Mouse (Mus musculus) erythroid progenitor cell, adult 5-6 weeks (primary cell): Measurements from ENCODE around the gene Hist1h4d. TPM values are rescaled to one million over a fixed set of nuclear protein-coding genes. Genes with fewer than 3 reads are reported as not detected.
A peak's percentile ranks its signal among the peaks of the same experiment; 100 is the strongest.
"Not testable (repeated sequence)": the region's sequence is repeated elsewhere in the genome, so short reads cannot be mapped to it uniquely, and the experiment has no call there.

ENCODE experiments used
- ATAC-seq: replicated peaks from 2 replicates; pipeline ENCODE4 v1.8.0; 2016; ENCODE audit warnings: moderate number of reproducible peaks, mild to moderate bottlenecking, moderate TSS enrichment, inconsistent platforms; ENCODE audit not compliant: poor library complexity, low FRiP score, severe bottlenecking
- total RNA-seq, 2 experiments: library from RNA; stranded (forward) in 1 of 2; stranded (reverse) in 1 of 2; fragments of 150-400 nt in 1 of 2; fragments of 186-747, 209-891 nt in 1 of 2; gene quantifications; 2 replicates each; pipeline versions ENCODE4 v1.2.3 to v1.2.4; 2015 to 2017; ENCODE audit warnings: low replicate concordance in 2 of 2

Gene Hist1h4d
- total RNA-seq, 2 experiments from 2014 or later: 1,614 to 2,133 TPM

DNA sequence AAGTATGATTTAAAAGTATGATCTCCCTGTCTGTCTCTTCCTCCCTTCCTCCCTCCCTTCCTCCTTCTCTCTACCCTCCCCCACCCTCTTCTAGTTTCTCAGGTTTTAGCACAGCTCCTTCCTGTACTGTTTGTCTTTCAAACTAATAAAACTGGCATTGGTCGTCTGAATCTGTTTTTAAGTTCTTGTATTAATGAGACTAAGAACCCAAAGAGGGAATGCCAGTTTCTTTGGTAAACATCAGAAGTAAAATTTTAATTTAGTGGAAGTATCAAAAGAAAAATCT lies 5.5 kb downstream of the Hist1h4d start:
- 0 out of 2 replicates have a peak, but pooled peaks have one; percentile 1 for ATAC-seq

DNA sequence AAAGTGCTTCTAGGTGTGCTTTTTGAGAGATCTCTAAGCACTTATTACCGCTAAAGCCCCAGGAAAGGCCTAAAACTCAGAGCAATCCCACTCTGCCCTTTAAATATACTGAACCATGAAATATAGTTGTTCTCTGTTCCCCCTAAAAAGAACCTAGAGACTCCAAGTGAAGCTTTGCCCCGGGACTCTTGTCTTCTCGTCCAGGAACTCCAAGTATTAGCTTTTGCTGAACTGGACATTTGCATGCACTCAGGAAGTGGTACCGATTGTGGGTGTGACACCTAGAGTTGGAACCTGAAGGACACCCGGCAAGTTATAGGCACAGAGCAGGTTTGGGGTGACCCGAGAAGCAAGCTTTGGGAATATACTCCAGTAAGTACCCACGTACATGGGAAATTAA lies 9.8 kb downstream of the Hist1h4d start:
- no peak for ATAC-seq

DNA sequence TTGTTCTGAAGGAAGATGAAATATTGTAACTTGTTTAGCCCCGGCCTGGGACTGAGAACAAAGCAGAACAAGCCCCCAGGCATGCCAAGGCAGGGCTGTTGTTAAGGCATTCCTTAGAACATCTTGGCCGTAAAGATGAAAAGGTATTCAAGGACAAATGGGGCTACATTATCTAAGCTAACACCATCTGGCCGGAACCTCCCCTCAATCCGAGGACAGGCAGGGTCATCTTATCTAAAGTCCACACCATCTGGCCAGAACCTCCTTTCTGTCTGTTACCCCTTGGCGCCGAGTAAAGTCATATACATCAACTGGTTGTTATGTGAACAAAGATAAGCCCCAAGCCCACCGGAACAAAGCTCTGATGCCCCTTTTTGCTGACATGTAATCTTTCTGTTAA lies 10.5 kb downstream of the Hist1h4d start:
- ATAC-seq: not testable (repeated sequence)

DNA sequence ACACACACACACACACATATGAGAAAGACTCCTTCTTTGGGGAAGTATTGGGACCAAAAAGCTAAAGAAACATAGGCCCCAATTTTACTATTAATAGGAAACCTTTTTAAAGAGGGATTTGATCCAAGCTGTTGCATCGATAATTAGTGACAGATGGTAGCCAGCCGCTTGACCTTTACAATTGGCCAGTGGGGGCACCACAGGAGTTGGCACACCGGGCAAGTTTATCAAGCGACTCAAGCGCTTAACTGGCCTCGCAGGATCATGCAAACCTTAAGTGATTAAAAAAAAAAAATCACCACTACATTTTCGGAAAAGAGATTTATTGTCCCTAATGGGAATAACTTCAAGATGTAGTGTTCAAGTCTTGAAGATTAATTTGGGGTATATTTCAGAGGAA lies 11.2 kb downstream of the Hist1h4d start:
- no peak for ATAC-seq

DNA sequence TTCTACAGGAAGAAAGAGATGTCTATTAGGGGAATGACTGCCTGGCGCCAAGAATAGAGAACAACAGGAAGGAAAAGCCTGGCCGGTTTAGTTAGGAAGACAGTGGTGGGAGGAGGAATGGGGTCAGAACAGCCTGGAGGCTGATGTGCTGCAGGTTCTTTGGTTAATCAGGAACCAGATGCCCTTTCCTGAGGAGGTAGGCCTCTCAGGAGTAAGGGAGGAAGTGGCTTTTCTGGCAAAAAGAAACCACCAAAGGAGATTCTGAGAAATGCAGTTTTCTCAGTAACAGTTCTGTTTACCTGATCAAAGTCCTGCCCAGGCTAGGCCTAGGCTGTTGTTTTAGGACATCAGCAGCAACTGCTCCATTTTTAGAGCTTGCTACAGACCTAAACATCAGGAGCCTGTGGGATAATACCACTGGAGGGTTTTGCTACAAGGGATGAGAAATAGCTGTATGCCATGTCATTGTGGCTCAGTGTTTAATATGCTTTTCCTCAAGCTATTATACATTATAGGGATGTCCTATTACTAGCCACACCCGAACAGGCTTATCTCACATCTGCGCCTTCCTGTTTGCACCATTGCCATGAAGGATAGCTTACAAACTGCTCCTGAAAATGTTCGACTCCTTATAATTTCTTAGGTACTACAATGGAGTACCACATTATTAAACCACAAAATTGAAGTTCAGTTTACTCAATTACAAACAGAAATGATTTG lies 11.8 kb downstream of the Hist1h4d start:
- peak; percentile 57 for ATAC-seq

DNA sequence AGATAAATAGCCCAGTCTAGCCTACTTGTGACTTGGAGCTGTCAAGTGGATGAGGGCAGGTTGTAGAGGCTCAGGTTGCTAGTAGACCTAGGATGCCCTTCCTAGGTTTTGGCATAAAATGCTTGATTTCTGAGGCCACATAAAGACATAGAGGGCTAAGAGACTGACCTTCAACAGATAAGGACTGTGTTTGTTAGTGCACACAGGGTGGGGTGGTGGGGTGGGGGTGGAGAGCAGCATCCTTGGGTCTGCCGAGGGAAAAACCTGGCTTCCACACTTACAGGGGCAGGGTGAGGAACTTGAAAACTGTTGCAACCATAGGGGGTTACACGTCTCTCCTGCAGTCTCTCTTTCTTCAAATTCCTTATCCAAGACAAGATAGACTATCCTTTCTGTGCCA lies 13.8 kb downstream of the Hist1h4d start:
- ATAC-seq: no peak

DNA sequence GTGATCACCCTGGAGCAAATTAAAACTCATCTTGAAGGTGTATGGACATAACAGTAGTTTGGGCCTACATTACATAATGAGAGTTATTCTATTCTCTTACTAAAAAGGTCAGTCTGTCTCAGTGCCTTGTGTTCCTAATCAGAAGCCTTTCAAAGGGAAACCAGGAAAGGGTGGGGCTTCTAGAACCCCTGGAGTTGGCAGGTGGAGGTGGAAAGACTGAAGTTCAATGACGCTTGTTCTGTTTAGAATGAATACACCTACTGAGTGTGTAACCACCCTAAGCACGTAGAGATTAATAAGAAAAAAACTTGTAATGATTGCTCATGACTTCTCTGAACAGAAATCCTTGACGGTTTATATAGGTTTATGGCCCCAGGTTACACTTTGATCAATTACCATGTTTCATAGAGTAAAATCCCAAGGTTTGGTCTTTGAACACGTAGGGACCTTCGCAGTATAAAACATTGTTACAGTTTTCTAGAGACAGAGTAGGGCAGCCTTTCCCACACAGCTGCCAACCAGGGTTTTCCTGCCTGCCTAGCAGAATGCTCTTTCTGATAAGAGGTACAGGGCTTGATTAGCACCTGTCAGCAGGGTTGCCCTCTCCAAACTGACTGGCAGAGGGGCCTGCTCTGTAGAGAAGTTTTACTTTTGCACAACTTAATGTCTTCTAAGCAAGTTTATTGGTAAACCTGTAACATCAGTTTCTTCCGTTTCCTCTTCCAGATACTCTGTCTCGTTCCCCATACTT lies 14.4 kb downstream of the Hist1h4d start:
- ATAC-seq: peak; percentile 93

DNA sequence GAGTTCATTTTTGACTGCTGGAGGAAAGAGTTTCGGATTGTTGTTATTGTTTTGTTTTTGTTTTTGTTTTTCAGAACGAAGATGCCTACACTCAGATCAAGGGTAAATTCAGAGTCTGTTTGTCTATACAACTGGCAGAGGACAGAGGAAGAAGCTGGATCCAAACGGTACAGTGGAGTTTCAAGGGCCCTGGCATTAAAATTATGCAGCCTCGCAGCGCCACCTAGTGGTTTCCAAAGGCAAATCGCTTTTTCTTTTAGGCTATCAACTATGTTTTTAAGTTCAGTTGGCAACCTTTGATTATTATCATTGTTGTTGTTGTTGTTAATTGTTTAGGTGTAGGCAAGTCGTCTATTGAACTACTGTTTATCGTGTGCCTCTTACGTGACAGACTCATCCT lies 16.6 kb downstream of the Hist1h4d start:
- ATAC-seq: peak; percentile 49

DNA sequence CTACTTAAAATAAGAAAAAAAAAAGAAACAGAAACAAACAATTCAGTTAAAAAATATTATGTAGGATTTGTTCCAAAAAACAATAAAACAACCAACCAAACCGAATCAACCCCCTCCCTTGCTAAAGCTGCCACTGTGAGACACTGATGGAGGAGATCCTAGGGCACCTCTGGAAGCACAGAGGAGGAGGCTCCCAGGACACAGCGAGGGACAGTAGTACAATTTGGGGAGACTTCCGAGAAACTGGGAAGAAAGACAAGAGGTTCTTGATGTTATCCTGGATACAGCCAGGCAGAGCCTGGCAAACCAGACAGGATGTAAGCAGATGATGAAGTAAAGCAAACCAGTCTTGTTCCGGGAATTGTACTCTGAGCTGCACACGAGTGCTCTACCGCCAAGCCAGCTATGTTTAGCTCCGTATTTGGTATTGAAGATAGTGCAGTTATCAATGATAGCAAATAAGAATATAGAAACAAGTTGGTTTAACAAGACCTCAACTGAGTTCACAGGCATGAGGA lies 21.8 kb downstream of the Hist1h4d start:
- ATAC-seq: no peak

DNA sequence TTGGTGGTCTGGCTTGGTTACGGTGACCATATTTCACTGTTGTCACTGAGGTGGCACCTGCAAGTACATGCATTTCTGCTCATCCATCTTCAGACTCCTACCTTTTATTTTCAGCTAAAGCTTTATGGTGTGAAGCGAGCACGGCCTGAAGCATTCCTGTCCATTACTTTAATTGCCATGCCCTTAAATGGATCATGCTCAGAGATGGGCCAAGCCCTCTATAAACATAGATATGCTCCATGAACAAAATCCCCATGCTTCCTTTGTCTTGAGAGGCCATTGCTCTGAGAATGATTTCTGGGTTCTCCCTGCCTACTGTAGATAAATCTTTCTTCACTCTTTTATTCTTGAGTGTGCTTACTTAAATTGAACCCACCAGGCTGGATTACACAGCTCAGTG lies 23.1 kb downstream of the Hist1h4d start:
- ATAC-seq: no peak

DNA sequence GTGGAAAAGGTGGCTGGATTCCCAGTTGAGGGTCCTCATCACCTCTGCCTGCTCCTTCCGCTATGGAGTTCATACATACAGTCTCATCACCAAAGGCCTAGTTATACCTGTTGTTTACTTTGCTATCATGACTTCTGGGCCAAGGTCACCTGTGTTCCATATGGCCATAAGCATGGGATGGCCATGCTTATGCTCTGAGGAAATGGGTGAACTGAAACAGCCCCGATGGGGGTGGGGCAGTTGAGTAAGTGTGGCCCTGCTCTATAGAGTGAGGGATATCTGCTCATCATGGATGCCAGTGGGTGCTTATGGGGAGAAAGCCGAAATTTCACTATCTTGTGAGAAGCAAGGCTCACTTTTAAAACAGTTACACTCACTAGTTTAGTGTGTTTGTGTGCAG lies 23.7 kb downstream of the Hist1h4d start:
- ATAC-seq: no peak

DNA sequence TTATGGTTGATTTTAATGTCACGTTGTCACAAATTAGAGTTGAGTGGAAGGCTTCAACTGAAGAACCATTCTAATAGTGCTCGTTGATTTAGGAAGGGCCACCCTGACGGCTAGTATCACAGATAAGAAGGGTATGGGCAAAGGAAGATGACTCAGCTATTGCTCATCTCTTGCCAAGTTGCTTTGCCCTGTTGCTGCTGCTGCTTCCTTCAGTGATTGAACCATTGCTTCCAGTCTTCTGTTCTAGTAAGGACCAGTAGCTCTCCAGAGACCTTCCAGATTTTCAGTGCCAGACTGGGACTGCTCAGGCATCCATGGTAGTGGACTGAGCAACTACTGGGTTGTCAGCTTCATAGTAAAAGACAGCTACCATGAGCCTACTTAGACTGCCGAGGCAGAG lies 27.8 kb downstream of the Hist1h4d start:
- peak; percentile 99 for ATAC-seq

DNA sequence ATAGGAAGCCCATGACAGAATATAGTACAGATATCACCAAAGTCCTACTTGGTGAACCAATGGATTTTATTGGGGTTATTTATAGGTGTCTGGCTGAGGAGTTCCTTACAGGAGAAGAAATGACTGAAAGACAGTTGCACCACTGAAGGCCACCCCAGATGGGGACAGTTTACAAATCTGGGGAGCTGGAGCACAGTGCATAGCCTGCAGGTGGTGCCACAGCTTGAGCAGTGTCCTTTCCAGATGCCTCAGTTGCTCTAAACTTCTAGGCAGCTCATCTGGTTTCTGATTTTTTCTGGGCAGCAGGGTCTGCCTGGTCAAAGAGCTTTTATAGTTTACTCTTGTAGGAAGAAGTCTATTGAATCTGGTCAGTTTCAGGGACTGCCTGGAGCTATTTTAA lies 28.4 kb downstream of the Hist1h4d start:
- 0 out of 2 replicates have a peak, but pooled peaks have one; percentile 32 for ATAC-seq

DNA sequence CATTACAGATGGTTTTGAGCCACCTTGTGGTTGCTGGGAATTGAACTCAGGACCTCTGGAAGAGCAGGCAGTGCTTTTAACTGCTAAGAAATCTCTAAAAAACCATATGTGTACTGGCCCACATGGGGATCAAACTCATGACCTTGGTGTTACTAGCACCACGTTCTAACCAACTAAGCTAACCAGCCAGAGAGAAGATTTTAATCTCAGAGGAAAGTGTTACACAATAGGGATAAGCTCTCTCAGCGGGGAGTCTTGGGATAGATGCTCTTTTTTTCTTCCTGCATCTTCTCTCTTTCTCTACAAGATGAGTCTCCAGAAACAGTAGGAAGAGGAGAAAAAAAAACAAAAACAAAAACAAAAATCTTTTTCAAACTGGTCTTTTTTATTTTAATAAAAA lies 29.0 kb downstream of the Hist1h4d start:
- no peak for ATAC-seq

DNA sequence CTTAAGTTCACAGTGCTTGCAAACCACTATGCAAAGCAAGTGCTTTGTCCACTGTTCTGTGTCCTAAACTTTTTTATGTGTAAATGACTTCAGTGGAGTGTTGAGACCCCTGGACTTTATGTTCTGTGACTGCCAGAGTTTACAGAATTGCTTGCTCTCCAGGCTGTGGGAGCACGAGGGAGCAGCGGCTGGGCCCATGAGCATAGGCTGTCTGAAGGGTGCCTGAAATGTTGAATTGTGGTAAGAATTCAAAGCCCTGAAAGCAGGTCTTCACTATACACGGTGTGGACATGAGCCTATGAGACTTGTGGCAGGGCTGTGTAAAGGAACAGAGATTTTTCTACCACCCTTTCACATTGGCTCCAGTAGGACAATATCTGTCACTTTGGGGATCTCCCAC lies 30.2 kb downstream of the Hist1h4d start:
- ATAC-seq: no peak

DNA sequence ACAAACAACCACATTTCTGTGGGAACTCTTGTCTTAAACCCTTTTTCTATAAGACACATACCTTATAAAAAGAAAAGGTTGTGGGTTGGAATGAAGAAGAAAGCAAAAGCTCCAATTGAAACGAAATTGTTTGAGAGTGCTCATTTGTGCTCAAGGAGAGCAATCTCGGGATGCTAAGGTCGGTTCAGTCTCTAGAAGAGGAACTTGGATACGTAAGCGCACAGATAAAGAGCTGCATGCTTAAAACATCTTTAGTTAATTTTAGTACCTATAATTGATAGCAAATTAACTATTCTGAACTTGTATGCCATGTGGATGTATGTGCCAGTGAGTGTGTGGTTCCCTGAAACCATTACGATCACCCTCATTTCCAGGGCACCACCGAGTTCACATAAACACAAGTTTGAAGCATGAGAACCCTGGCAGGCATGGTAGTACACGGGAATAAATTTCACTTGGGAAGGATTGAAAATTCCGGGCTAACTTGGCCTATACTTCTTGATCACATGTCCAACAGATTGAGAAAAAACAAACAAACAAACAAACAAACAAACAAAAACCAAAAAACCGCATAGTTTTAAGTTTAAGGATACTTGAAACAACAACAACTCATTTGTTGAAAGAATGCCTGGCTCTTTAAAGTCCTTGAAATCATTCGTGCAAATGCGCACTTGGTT lies 38.8 kb downstream of the Hist1h4d start:
- ATAC-seq: no peak

DNA sequence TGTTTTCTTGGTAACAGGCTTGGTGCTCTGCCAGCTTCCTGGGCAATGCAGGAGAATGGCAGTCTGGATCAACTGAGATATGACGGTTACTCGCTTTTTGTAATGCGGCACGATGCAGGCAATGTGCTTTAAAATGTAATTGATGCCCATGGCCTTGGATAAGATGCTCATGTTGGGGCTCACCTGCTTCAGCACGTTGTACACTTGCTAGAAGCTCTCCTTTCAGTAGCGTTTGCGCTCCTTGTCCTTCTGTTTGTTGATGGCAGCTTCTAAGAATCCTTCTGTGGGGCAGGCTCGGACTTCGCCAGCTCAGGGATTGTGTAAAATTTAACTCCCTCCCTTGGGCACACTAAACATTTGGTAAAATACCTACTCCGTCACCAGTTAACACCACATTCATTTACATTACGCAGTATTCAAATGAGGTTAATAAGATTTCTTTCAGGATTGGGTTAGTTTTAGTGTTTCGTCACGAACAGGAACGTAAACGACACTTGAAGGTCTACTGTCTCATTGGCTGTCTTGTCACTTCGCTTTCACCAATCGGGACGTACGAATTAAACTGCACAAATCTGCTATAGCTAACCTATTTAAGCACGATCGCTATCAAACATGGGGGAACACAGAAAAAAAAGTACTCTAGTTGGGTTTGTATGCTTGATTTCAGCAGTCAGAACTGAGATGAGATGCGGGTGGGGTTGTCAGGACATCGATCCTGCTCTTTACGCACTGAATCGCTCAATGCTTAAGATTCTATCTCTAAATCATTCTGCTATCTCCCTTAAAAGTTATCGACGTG lies 39.5 kb downstream of the Hist1h4d start, which contains the start of gene Hist1h2be:
Gene Hist1h2be, minus strand, starts transcription at position 392 of the 799 bp plus-strand sequence.
- peak; percentile 75 for ATAC-seq

DNA sequence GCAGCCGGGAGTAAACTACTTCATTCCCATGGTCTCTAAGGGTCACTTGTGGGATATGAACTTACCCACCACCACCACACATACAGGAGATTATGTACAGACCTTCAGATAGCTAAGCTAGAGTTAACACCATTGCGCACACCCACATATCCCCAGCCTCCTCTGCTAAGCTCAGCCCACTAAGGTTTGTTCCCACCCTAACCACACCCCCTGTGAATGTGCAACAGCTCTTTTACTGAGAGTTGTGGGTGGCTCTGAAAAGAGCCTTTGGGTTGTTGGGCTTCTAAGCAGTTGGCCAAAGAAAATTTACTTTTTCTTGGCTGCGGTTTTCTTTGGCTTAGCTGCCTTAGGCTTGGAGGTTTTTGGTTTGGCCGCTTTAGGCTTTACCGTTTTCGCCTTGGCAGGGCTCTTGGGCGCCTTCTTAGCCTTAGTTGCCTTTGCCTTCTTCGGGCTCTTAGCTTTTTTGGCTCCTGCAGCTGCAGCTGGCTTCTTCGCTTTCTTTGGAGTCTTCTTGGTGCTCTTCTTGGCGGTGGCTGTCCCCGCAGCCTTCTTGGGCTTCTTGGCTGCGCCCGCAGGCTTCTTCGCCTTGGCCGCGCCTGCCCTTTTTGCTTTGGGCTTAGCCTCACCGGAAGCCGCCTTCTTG lies 40.3 kb downstream of the Hist1h4d start:
- ATAC-seq: peak; percentile 75

DNA sequence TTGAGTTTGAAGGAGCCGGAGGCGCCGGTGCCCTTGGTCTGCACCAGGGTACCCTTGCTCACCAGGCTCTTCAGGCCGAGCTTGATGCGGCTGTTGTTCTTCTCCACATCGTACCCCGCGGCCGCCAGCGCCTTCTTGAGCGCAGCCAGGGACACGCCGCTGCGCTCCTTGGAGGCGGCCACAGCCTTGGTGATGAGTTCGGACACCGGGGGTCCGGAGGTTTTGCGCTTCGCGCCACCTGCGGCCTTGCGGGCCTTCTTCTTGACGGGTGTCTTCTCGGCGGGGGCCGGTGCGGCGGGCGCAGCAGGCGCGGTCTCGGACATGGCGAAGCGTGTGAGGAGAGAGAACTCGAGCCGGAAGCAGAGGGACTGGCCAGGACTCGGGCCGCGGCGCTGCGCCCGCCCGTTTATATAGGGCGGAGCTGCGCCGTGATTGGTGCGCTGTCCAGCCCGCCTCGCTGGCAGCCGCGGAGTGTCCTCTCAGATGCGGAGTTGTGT lies 40.8 kb downstream of the Hist1h4d start, which contains the start of gene Hist1h1e:
Gene Hist1h1e, minus strand, starts transcription at position 384 of the 497 bp plus-strand sequence.
- peak; percentile 65 for ATAC-seq
